8 mouse cellular contexts compared by ENCODE assay signal in the genomic region with DNA sequence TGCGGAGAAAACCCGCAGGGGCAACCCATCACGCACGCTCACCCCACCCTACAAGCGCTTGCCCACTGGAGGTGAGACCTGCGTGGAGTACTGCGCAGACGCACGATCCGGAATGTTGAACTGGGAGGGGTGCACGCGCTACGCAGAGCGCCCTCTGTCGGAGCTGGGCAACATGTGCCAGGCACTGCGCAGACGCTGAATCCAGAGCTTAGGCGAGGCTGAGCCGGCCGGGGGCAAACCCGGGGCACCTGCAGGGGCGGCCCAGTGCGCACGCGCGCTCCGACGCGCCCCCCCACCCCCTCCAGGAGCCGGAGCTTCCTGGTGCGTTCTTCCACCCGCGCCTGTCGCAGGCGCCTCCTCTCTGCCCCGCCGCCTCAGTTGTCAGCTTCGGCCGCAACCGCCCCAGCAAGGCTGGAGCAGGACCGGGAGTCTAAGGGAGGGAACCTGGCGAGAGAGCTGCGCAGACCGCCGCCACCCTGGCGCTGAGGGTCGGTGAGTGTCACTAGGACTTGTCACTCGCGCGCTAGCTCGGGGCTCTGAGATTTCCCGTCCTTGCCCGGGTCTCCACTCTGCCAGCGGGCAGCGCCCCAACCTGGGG. TPM values are rescaled to one million over a fixed set of nuclear protein-coding genes. Genes with fewer than 3 reads are reported as not detected.
DNase-seq lines count a peak whose midpoint lies in the region; ATAC-seq and TF ChIP-seq lines count a peak whose summit lies in the region.

A gene (plus strand): TSS at position 191 of the 598 bp plus-strand sequence.

- under 1% methylated on average over 55 of the region's 55 CpGs for WGBS in hindbrain, postnatal 0 days

- peak within 1 kb of the TSS; percentile 88 for H3K27ac ChIP-seq in gastrocnemius, adult 2 months
- peak within 1 kb of the TSS; percentile 85 for H3K27ac ChIP-seq in hindbrain, postnatal 0 days
- H3K27ac ChIP-seq in left cerebral cortex, adult 2 months = peak within 1 kb of the TSS; percentile 95

- H3K27me3 ChIP-seq in hindbrain, postnatal 0 days (ENCODE audit: insufficient read depth, low read length) = no peaks in the 10 kb centered on the region

- peak; percentile 97 for ATAC-seq in hindbrain, postnatal 0 days
- peak; percentile 92 for ATAC-seq in megakaryocyte, adult 5-6 weeks (ENCODE audit: poor library complexity, severe bottlenecking)

- peak within 1 kb of the TSS; percentile 92 for H3K4me3 ChIP-seq in gastrocnemius, adult 2 months
- peak within 1 kb of the TSS; percentile 88 for H3K4me3 ChIP-seq in hindbrain, postnatal 0 days (ENCODE audit: low read length)
- H3K4me3 ChIP-seq in left cerebral cortex, adult 2 months = peak within 1 kb of the TSS; percentile 80

- H3K9ac ChIP-seq in hindbrain, postnatal 0 days (replicated peaks; ENCODE audit: low read length) = peak within 1 kb of the TSS; percentile 86

- peak within 1 kb of the TSS; percentile 89 for H3K4me2 ChIP-seq in hindbrain, postnatal 0 days (ENCODE audit: low read depth, low read length)

- no peaks in the 10 kb centered on the region for H3K9me3 ChIP-seq in hindbrain, postnatal 0 days (ENCODE audit: low read length)

- no peak; the same call in 1 of the 2 replicates for TF ChIP-seq CTCF in gastrocnemius, adult 2 months (IDR thresholded peaks at IDR 0.05)
- peak; percentile 94 for TF ChIP-seq CTCF in hindbrain, postnatal 0 days (IDR thresholded peaks at IDR 0.05; ENCODE audit: low read depth)
- peak; percentile 98 for TF ChIP-seq CTCF in left cerebral cortex, adult 2 months (IDR thresholded peaks at IDR 0.05)

- H3K4me1 ChIP-seq in hindbrain, postnatal 0 days (ENCODE audit: insufficient read depth, low read length) = peaks cover 10% of the 10 kb centered on the region; the same call in 1 of the 2 replicates

- no peaks in the 10 kb centered on the region for H3K36me3 ChIP-seq in hindbrain, postnatal 0 days (ENCODE audit: insufficient read depth, low read length)

- DNase-seq in T-cell, adult 2 months (ENCODE audit: low spot score) = peak; percentile 98
- DNase-seq in cerebellum, postnatal 4 days (ENCODE audit: low spot score in 2 of 2) = peak; percentile 92 to 96
- DNase-seq in gastrocnemius, adult 2 months = peak; percentile 97
- peak; percentile 98 for DNase-seq in hindbrain, postnatal 0 days (ENCODE audit: low spot score)
- DNase-seq in left cerebral cortex, adult 2 months (ENCODE audit: extremely low spot score in 1 of 2, low spot score in 2 of 2) = peak; percentile 98
- DNase-seq in right cerebral cortex, adult 2 months (ENCODE audit: low spot score in 2 of 2) = peak; percentile 96 to 97
- DNase-seq in urinary bladder, postnatal 14 days (ENCODE audit: low spot score) = peak; percentile 96

- intact Hi-C loops in gastrocnemius, adult 2 months (cut with DNase I) = loop anchor here (2.0 kb wide), 1 partner anchor 181 kb away; no protein-coding TSS in a partner anchor
- intact Hi-C loops in left cerebral cortex, adult 2 months (cut with DNase I) = loop anchor here (5.0 kb wide), 2 partner anchors 100 to 180 kb away; a partner anchor contains a TSS

RNA-seq across cellular contexts. Expression of the gene that starts here (rescaled TPM):
- total RNA-seq in gastrocnemius, adult 2 months (2021) = 1 to 10 TPM; 6.8 to 7.9 TPM
- 98.9 and 102 TPM in 2 replicates for total RNA-seq in hindbrain, postnatal 0 days (2014; rRNA removed)
- polyA plus RNA-seq in hindbrain, postnatal 0 days (2015; fragmentation: Nextera tagmentation; extraction: Ambion mirVana) = 26.1 and 27.3 TPM in 2 replicates
- 10 to 100 TPM; 76.7 to 78.5 TPM for total RNA-seq in left cerebral cortex, adult 2 months (2021)
- total RNA-seq in megakaryocyte, adult 5-6 weeks (2015) = 40.2 and 43.6 TPM in 2 replicates
- 32.2 and 33.5 TPM in 2 replicates for total RNA-seq in megakaryocyte, adult 5-6 weeks (2017)

Comparison
In these comparisons a context has a peak if more than half of its experiments do, and no peak if none do; other contexts are left out.
1. Peak in every context shown above with its lines: DNase-seq, ATAC-seq, H3K4me3 ChIP-seq and H3K27ac ChIP-seq.